Mouse (Mus musculus) right cerebral cortex, adult 18-20 months (tissue): ENCODE data around the gene Taf3.

Experiments
- DNase-seq: peaks from one replicate; pipeline ENCODE4 v3.0.0; 2022; ENCODE audit warnings: mixed read lengths

Taf3 gene

DNA sequence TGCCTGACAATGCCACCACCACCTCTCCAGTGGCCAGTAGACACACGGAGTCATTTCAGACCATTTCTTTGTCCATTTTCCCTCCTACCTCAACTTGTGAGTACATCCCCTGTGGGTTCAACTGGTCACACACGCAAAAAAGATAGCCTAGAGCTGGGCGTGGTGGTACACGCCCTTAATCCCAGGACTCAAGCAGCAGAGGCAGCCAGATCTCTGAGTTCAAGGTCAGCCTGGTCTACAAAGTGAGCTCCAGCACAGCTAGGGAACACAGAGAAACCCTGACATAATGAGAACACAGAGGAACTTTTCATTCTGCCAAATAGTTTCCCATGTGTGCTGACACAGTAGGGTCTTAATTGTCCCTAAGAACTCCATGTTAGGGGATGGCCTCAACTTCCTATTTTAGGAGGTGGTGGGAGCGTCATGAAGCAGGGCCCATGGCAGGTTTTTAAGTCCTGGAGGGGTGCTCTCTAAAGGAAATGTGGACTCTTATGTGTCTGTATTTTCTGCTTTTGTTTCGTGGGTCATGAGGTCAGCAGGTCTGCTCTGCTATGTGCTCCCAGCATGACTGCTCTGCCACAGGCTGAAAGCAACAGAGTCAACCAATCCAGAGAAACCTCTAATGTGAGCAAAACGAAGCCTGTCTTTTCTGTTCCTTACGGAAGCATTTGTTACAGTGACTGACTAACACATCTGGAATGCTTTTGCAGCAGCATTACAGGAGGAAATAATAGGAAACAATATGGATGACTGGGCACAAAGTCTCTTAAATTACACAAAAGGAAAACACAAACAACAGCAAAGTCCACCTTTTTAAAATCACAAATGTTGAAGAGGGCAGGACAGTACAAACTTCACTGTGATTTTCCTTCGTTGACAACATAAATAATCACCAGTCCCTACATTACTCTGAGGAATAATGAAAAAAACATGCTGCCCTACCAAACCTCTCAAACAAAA lies 92.5 kb downstream of the Taf3 start:
- no peak for DNase-seq

- DNase-seq, result no peak
Observed at GRCm38 (mm10) chr2:9946739-9947138, 101.7 kb downstream of the Taf3 start.

DNA sequence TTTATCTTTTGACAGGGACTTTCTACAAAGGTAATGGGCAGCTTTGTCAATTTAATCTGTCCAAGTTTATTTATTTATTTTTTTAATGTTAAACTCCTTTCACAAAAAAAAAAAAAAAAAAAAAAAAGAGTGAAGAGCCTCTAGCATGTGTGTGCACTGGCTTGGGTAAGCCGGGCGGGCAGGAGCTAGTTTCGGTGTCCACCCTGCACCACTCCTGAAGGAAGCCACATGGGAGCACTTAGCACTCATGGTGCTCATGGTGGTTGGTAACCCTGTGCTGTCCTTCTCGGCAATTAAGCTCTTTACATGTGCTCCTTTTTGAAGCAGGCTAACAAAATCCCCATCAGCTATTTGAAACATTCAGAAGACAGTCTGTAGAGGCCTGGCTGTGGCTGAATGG lies 102.8 kb downstream of the Taf3 start:
- DNase-seq, result no peak

DNA sequence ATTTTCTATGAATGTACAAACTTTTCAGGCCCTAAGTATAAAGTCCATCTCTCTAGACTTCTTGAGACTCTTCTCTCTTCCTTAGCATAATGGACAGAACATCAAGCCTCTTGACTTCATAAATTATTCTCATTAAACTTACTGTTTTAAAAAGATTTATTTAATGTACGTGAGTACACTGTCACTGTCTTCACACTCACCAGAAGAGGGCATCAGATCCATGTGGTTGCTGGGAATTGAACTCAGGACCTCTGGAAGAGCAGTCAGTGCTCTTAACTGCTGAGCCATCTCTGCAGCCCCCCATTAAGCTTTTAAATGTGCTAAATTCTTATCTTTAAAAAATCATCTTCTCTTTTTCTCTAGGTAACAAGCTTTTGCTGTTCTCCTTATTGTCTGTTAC lies 105.4 kb downstream of the Taf3 start:
- no peak for DNase-seq

GRCm38 (mm10) chr2:9939250-9939649 lies 109.1 kb downstream of the Taf3 start:
- no peak for DNase-seq

DNA sequence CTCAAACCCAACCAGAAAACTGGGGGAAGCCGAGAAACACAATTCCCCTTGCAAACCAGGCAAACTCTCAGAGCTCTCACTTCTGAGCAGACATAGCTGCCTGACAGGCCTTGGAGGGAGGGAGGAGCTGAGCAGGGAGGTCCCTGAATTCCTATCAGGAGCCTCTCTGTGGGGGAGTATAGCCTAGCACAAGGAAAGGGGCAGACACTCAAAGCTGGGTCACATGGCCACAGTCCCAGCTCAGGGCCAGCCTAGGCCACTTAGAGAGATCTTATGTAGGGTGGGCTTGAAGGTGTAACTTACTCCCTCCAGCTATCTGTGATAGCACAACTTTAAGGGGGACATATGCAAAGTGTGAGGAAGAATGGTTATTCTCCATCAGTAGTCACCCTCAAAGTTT lies 112.4 kb downstream of the Taf3 start:
- DNase-seq, result no peak

GRCm38 (mm10) chr2:9926905-9927283 lies 121.5 kb downstream of the Taf3 start:
- no peak for DNase-seq

DNA sequence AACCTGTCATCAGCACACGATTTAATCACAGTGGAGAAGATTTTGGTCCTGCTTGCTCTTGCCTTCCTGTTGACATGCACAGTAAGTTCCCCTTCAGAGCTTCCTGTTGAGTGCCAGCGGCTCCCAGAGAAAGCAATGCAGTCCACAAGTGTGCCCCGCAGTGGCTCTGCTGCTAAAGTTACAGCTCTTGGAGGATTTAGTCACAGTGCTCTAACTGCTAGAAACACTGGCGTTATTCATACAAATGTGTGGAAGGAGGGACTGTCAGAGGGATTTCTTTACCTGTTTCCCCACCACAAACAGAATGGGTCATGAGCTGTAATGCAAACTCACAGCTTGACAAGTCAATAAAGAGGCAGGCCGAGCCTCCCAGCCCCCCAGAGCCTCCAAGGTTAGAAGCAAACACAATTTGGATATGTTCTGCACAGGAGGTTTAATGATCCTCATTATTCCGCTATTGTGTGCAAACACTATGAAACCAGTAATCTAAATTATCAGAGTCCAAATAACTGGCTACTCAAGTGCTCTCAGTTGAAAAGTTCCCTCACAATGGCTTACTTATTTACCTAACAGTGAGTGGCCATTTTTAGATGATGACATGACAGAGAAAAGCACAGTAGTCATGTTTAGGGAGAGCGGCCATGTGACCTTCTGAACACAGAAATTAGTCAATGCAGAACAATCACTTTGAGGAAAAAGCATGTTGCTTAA lies 122.0 kb downstream of the Taf3 start:
- DNase-seq, result no peak

- DNase-seq, result no peak
Observed at GRCm38 (mm10) chr2:9918691-9919471, 129.5 kb downstream of the Taf3 start.

- DNase-seq, result no peak
Observed at GRCm38 (mm10) chr2:9917602-9918001, 130.8 kb downstream of the Taf3 start.

DNA sequence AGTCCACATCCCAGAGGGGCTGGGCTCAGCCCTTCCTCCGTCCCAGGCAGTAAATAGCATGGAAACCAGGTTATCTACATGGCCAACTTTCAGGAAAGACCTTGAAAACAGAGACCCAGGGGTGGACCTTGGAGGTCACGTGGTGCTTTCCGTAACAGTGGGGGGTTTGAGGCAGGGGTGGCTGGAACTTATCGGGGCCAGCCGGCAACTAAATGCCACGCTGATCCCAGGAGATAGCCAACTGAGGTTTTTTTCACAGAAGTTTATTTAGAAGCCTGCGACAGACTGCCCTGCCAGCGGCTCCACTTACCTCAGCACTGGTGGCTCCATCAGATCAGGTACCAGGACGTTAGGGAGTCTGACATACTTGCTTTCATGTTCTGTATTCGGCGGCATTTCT lies 142.4 kb downstream of the Taf3 start:
- DNase-seq, result no peak

- DNase-seq, result no peak
Observed at GRCm38 (mm10) chr2:9903854-9904560, 144.4 kb downstream of the Taf3 start.

DNA sequence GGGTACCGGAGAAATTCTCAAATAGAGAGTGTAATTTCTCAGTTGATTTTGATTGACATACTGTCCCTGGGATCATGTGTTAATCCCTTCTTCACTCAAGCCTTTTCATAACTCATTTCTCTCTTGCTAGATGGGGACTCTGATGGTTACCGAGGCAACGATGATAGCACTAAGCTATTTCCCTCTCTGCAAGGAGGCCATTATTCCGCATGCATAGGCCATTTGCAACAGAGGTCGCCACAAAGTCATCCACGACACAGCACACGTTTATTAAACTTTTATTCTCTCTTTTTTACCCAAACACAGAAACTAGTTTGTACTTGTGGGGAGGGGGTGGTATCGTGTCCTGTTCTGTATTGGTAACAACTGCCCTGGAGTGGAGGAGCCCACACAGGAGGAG lies 150.6 kb downstream of the Taf3 start:
- no peak for DNase-seq

DNA sequence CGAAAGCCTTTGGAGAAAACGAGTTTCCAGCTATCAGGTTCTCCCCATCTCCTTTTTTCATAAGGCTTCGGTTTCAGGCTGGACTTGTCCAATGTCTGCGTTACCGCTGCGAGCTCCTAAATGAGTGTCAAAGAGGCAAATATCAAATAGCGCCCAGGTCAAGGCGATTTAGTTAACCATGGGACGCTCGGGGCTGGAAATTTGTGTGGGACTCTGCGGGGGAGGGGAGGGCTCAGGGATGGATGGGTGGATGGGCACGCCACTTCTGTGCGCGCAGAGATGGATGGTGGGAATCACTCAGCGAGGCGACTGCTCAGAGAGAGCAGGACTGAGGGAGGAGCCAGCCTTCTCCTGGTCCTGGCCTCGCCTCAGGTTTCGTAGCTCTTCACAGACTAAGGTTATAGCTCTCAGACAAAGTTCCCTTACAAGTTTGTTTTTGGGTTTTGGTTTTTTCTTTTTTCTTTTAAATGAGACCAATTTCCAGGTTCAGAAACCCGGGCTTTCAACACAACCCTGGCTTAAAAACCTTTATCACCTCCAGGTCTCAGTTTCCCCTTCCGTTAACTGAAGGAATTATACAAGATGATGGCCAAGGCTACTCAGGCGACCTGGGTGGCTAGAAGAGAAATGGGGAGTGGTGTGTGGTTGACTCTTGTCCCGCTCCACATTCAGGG lies 152.2 kb downstream of the Taf3 start:
- no peak for DNase-seq

DNA sequence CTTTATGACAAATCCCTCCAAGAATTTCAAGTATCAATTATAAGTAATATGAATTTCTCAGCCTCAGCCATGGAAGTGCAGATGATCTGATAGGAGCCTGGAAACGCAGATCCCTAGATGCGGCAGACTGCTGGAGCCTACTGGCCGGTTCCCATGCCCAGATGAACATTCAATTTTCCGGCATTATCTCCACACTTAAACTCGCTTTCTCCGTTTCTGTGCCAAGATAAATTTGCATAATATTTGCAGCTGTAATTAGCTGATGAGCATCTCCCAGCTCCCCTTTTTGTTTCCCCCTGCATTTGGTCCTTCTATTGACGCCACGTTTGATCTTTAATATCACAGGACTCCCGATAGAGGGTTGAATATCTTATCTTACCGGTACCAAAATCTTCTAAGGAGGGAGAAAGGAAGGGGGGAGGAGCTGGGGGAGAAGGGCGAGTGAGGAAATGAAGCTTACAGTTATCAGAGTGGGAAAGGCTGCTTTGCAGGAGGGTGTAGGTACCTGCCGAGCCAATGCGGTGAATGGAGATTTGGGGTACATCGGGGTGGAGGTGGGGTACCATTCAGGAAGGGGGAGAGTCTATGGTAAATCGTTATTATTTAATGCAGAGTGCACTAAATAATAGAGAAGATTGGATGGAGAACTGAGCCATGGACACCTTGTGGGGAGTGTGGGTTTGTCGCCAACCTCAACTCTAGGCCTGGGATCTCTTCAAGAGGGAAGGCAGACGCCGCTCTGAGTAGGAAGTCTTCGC lies 153.4 kb downstream of the Taf3 start:
- no peak for DNase-seq

DNA sequence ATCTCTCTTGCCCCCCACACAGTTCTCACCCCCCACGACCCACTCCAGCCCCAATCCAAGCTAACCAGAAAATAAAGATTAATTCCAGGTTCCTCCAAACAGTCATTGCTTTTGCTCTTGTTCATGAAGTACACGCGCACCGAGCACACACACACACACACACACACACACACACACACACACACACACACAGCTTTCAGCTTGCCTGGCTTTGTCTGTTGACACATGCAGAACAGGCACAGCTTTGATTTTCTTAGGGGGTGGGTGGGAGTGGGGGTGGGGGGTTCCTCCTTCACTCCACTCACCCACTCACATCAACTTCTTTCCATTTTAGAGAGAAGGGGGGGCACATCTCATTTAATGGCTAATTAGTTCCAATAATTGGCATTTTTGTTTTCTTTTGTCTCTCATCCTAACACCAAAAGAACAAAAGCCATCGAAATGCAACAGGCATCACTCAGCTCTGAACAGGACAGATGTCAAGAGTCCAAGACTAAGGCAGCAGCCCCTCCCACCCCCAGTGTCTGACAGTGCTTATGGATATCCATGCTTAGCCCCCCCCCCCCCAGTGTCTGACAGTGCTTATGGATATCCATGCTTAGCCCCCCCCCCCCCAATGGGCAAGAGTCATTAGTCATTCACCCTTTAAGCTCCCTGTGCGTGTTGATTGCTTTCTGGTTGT lies 155.0 kb downstream of the Taf3 start:
- no peak for DNase-seq

DNA sequence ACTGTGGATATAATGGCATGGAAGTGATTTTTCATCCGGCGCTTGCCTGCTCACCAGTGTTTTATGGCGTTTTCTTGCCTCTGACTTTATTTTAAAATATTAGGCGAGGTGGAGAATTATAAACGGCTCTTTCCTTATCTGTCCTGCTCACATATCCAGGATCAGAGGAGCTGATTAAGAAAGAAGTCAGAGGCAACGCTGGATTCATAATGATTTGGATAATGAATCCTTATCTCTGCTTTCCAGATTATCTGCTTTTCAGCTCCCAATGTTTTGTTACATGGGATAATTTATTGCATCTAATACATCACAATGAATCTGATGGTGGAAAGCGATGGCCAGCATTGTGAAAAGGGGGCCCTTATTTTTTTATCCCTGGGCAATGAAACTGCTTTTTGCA lies 155.9 kb downstream of the Taf3 start:
- no peak for DNase-seq

DNA sequence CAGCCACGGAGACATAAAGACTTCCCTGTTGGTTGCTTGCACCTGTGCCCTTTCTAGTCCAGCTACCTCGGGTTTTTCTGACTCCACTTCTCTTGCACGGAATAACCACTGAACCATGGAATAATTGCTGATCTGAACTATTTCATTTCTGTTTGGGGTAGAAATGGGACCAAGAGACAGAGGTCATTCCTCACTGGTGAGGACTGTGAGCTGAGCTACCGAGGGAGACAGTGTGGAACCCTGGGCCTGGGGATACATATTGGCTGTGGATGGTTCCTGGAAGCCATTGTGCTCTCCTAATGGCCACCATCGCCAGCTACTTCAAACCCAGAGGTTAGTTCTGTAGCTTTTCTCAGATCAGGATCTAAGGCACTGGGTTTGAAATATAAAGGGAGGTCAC lies 157.5 kb downstream of the Taf3 start:
- no peak for DNase-seq

DNA sequence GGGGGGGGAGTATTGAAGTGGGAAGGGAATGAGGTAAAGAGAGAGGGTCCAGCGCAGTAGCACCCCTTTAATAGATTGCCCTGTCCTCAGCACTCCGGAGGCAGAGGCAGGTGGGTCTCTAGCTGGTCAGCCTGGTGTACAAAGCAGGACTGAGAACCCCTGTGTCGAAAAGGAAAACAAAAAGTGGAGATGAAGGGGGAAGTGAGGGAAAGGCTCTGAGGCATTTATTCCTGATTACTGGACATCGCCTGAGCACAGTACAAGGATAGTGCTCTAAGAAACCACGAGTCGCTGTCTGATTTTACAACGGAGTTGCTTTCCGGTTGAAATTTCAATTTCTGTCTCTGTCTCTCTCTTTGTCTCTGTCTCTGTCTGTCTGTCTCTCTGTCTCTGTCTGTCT lies 158.1 kb downstream of the Taf3 start:
- DNase-seq, result no peak

- no peak for DNase-seq
Observed at GRCm38 (mm10) chr2:9889651-9890183, 158.7 kb downstream of the Taf3 start, which contains the start of gene Gata3. Gene Gata3 (minus strand): TSS chr2:9890034.
